Comparison of ENCODE assay signal across 11 mouse cellular contexts in genomic region chr4:126157562-126157961, GRCm38 (mm10). TPM values are rescaled to one million over a fixed set of nuclear protein-coding genes. Genes with fewer than 3 reads are reported as not detected.
DNase-seq lines count a peak whose midpoint lies in the region; ATAC-seq and TF ChIP-seq lines count a peak whose summit lies in the region.
"Had no signal": no experiment of that assay in that cellular context is flagged by ENCODE, and none has a peak within 500 bp of the region (broad histone marks: within the 10 kb centered on the region; RNA-seq: fewer than 3 reads in every experiment).

No protein-coding gene starts in this region.

- DNase-seq in kidney, adult 2 months, result no peak
- DNase-seq in thymus, postnatal 25 days, result peak; percentile 41
- DNase-seq in thymus, adult 18-20 months, result no peak
- peak; percentile 77 for DNase-seq in induced T-regulatory cell, adult 2 months (ENCODE audit: low read depth)
- DNase-seq in heart, postnatal 36 days, result no peak
- no peak for DNase-seq in embryonic facial prominence, embryonic 10.5 days (ENCODE audit: low spot score)
- DNase-seq: kidney, postnatal 14 days had no signal

- peak; percentile 47 for TF ChIP-seq CTCF in kidney, adult 2 months (conservative IDR thresholded peaks at IDR 0.05; ENCODE audit: insufficient read depth, insufficient read length, low read depth, low read length)

- no peak for TF ChIP-seq POLR2A in kidney, adult 2 months (IDR thresholded peaks at IDR 0.05; ENCODE audit: low read depth, low read length)

- H3K27me3 ChIP-seq in kidney, adult 2 months (replicated peaks; ENCODE audit: control insufficient read depth, insufficient read depth, low read length), result no peaks in the 10 kb centered on the region
- H3K27me3 ChIP-seq in kidney, embryonic 14.5 days (ENCODE audit: control insufficient read depth, insufficient read depth, low read length), result no peaks in the 10 kb centered on the region
- H3K27me3 ChIP-seq in embryonic facial prominence, embryonic 10.5 days (replicated peaks; ENCODE audit: low read depth, poor library complexity, severe bottlenecking), result no peaks in the 10 kb centered on the region
- no peaks in the 10 kb centered on the region for H3K27me3 ChIP-seq in midbrain, embryonic 15.5 days (replicated peaks)
- H3K27me3 ChIP-seq: heart, embryonic 15.5 days; neural tube, embryonic 12.5 days had no signal

- H3K36me3 ChIP-seq in kidney, adult 2 months (ENCODE audit: control insufficient read depth, insufficient read depth, low read length), result no peaks in the 10 kb centered on the region
- peaks cover 4% of the 10 kb centered on the region; the same call in 1 of the 2 replicates for H3K36me3 ChIP-seq in kidney, embryonic 14.5 days (ENCODE audit: control insufficient read depth, insufficient read depth, low read length)
- H3K36me3 ChIP-seq in embryonic facial prominence, embryonic 10.5 days (replicated peaks), result peaks cover 17% of the 10 kb centered on the region; the same call in 1 of the 2 replicates
- H3K36me3 ChIP-seq in midbrain, embryonic 15.5 days (replicated peaks), result no peaks in the 10 kb centered on the region
- H3K36me3 ChIP-seq: heart, embryonic 15.5 days; neural tube, embryonic 12.5 days had no signal

- no peak overlapping the region for H3K4me2 ChIP-seq in kidney, embryonic 14.5 days (replicated peaks; ENCODE audit: low read depth, low read length)
- H3K4me2 ChIP-seq in midbrain, embryonic 15.5 days, result no peak overlapping the region
- H3K4me2 ChIP-seq: heart, embryonic 15.5 days; neural tube, embryonic 12.5 days had no signal

- H3K27ac ChIP-seq in kidney, adult 2 months (ENCODE audit: insufficient read depth, low read depth, low read length), result no peak overlapping the region
- H3K27ac ChIP-seq in kidney, embryonic 14.5 days (ENCODE audit: low read depth, low read length), result no peak overlapping the region
- H3K27ac ChIP-seq in embryonic facial prominence, embryonic 10.5 days (replicated peaks), result no peak overlapping the region
- no peak overlapping the region for H3K27ac ChIP-seq in midbrain, embryonic 15.5 days
- H3K27ac ChIP-seq: heart, embryonic 15.5 days; neural tube, embryonic 12.5 days had no signal

- WGBS in kidney, adult 2 months, result 93% methylated on average over 6 of the region's 6 CpGs
- WGBS in kidney, embryonic 14.5 days, result 94% methylated on average over 6 of the region's 6 CpGs
- 89% methylated on average over 6 of the region's 6 CpGs for WGBS in embryonic facial prominence, embryonic 10.5 days
- WGBS in midbrain, embryonic 15.5 days, result 86% methylated on average over 6 of the region's 6 CpGs

- no peak overlapping the region for H3K4me3 ChIP-seq in kidney, adult 2 months (ENCODE audit: insufficient read depth, low read depth, low read length)
- H3K4me3 ChIP-seq in kidney, embryonic 14.5 days (ENCODE audit: low read length), result no peak overlapping the region
- no peak overlapping the region for H3K4me3 ChIP-seq in embryonic facial prominence, embryonic 10.5 days
- H3K4me3 ChIP-seq in midbrain, embryonic 15.5 days, result no peak overlapping the region
- H3K4me3 ChIP-seq: heart, embryonic 15.5 days; neural tube, embryonic 12.5 days had no signal

- H3K9ac ChIP-seq in kidney, embryonic 14.5 days (ENCODE audit: low read depth, low read length), result no peak overlapping the region
- H3K9ac ChIP-seq in midbrain, embryonic 15.5 days, result no peak overlapping the region
- H3K9ac ChIP-seq: heart, embryonic 15.5 days; neural tube, embryonic 12.5 days had no signal

- ATAC-seq in kidney, embryonic 14.5 days (ENCODE audit: low FRiP score, low TSS enrichment), result no peak
- ATAC-seq in midbrain, embryonic 15.5 days (replicated peaks), result no peak

- peaks cover 5% of the 10 kb centered on the region for H3K4me1 ChIP-seq in kidney, adult 2 months (ENCODE audit: control insufficient read depth, insufficient read depth, low read length)
- peaks cover 10% of the 10 kb centered on the region; the same call in 1 of the 2 replicates for H3K4me1 ChIP-seq in kidney, embryonic 14.5 days (ENCODE audit: control insufficient read depth, insufficient read depth, low read length)
- H3K4me1 ChIP-seq in embryonic facial prominence, embryonic 10.5 days, result peaks cover 38% of the 10 kb centered on the region
- H3K4me1 ChIP-seq in midbrain, embryonic 15.5 days, result peaks cover 3% of the 10 kb centered on the region; the same call in 1 of the 2 replicates
- H3K4me1 ChIP-seq: neural tube, embryonic 12.5 days had no signal

- intact Hi-C loops in heart, postnatal 36 days (cut with DNase I), result loop anchor here (5.0 kb wide), 1 partner anchor 70 kb away; no protein-coding TSS in a partner anchor

- no peaks in the 10 kb centered on the region; the same call in 1 of the 2 replicates for H3K9me3 ChIP-seq in kidney, embryonic 14.5 days (ENCODE audit: control insufficient read depth, low read length)
- H3K9me3 ChIP-seq in embryonic facial prominence, embryonic 10.5 days, result no peaks in the 10 kb centered on the region; the same call in 1 of the 2 replicates
- no peaks in the 10 kb centered on the region for H3K9me3 ChIP-seq in midbrain, embryonic 15.5 days
- H3K9me3 ChIP-seq: heart, embryonic 15.5 days; neural tube, embryonic 12.5 days had no signal

RNA-seq across cellular contexts. Expression of gene Sh3d21, which starts 5.7 kb away (rescaled TPM):
- 5.0 and 5.5 TPM in 2 replicates for polyA plus RNA-seq in kidney, adult 2 months (2012; rRNA removed)
- polyA plus RNA-seq in kidney, embryonic 14.5 days (2014; fragmentation: Nextera tagmentation; extraction: Ambion mirVana), result 7.3 and 8.7 TPM in 2 replicates
- 1 to 10 TPM; 2.4 to 3.6 TPM for total RNA-seq in heart, postnatal 36 days (2021)
- 2.0 and 3.1 TPM in 2 replicates for polyA plus RNA-seq in embryonic facial prominence, embryonic 10.5 days (2016; fragmentation: Nextera tagmentation; extraction: Ambion mirVana)
- polyA plus RNA-seq in midbrain, embryonic 15.5 days (2015; fragmentation: Nextera tagmentation; extraction: Ambion mirVana), result 1.3 TPM in 2 replicates

RNA-seq across cellular contexts. Expression of gene Eva1b, which starts 10.0 kb away (rescaled TPM):
- 68.8 and 101 TPM in 2 replicates for polyA plus RNA-seq in kidney, adult 2 months (2012; rRNA removed)
- polyA plus RNA-seq in kidney, embryonic 14.5 days (2014; fragmentation: Nextera tagmentation; extraction: Ambion mirVana), result 96.1 and 124 TPM in 2 replicates
- total RNA-seq in heart, postnatal 36 days (2021), result 10 to 100 TPM; 15.7 to 16.2 TPM
- 37.1 and 38.9 TPM in 2 replicates for polyA plus RNA-seq in embryonic facial prominence, embryonic 10.5 days (2016; fragmentation: Nextera tagmentation; extraction: Ambion mirVana)
- 11.8 and 12.0 TPM in 2 replicates for polyA plus RNA-seq in midbrain, embryonic 15.5 days (2015; fragmentation: Nextera tagmentation; extraction: Ambion mirVana)

RNA-seq across cellular contexts. Expression of gene Thrap3, which starts 45.0 kb away (rescaled TPM):
- 40.4 and 51.0 TPM in 2 replicates for polyA plus RNA-seq in kidney, adult 2 months (2012; rRNA removed)
- 141 and 281 TPM in 2 replicates for polyA plus RNA-seq in kidney, embryonic 14.5 days (2014; fragmentation: Nextera tagmentation; extraction: Ambion mirVana)
- total RNA-seq in heart, postnatal 36 days (2021), result 100 to 1,000 TPM; 119 to 123 TPM
- polyA plus RNA-seq in embryonic facial prominence, embryonic 10.5 days (2016; fragmentation: Nextera tagmentation; extraction: Ambion mirVana), result 262 and 263 TPM in 2 replicates
- polyA plus RNA-seq in midbrain, embryonic 15.5 days (2015; fragmentation: Nextera tagmentation; extraction: Ambion mirVana), result 140 and 150 TPM in 2 replicates

RNA-seq across cellular contexts. Expression of gene Stk40, which starts 53.8 kb away (rescaled TPM):
- polyA plus RNA-seq in kidney, adult 2 months (2012; rRNA removed), result 38.3 and 38.9 TPM in 2 replicates
- polyA plus RNA-seq in kidney, embryonic 14.5 days (2014; fragmentation: Nextera tagmentation; extraction: Ambion mirVana), result 19.1 and 24.9 TPM in 2 replicates
- 10 to 100 TPM; 33.6 to 41.5 TPM for total RNA-seq in heart, postnatal 36 days (2021)
- polyA plus RNA-seq in embryonic facial prominence, embryonic 10.5 days (2016; fragmentation: Nextera tagmentation; extraction: Ambion mirVana), result 43.8 and 44.5 TPM in 2 replicates
- 34.4 and 35.2 TPM in 2 replicates for polyA plus RNA-seq in midbrain, embryonic 15.5 days (2015; fragmentation: Nextera tagmentation; extraction: Ambion mirVana)

Comparison
In these comparisons a context has a peak if more than half of its experiments do, and no peak if none do; other contexts are left out.
1. DNase-seq: peak in thymus, postnatal 25 days (single experiment) and induced T-regulatory cell, adult 2 months (single experiment); none in kidney, adult 2 months (single experiment), thymus, adult 18-20 months (0 of 2), heart, postnatal 36 days (0 of 2) and embryonic facial prominence, embryonic 10.5 days (single experiment).